Mouse (Mus musculus): Measurements from ENCODE around the gene AY761185. TPM values are rescaled to one million over a fixed set of nuclear protein-coding genes. Genes with fewer than 3 reads are reported as not detected.
"Not testable (repeated sequence)": the region's sequence is repeated elsewhere in the genome, so short reads cannot be mapped to it uniquely, and the experiment has no call there.

The AY761185 gene
- not detected for total RNA-seq (2021)

DNA sequence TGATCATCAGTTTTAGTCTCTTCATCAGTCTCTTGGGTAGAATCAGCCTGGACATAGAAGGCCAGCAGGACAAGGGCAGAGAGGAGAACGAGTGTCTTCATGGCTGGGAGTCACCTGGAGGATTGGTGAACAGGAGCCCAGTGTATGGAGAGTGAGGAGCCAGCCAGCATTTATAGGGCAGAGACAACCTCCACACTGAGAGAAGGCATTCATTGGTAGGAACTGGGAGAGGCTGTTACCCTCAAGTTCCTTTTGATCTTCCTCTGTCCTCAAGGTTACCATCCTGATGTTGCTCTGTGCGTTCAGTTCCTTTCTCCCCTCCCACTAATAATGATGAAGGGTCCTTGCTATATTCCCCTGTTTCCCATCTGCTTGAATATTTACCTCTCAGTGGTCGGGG, at the start of gene AY761185:
Gene AY761185 (minus strand): TSS at position 101 of the 400 bp plus-strand sequence.
- no peak for DNase-seq

DNA sequence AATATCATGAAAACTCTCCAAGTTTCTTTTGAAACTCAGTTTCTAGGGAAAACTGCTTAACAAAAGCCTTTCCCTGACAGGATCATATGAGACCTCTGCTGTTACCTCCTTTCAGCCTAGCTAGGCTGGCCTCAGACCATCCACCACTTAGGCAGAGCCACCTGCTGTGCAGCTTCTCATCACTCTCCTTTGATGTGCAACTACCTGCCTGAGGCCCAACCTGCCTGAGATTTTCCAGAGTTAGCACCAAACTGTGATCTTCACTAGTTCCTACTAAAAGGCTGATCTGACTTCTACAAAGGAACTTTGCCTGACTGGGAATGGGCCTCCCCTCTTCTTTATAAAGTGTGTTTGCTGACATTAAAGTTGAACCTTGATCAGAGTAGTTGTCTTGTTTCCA, 49.5 kb upstream of the AY761185 start:
- not testable (repeated sequence) for DNase-seq

GRCm38 (mm10) chr8:20979846-20980245, 35.3 kb upstream of the AY761185 start:
- no peak for DNase-seq

DNA sequence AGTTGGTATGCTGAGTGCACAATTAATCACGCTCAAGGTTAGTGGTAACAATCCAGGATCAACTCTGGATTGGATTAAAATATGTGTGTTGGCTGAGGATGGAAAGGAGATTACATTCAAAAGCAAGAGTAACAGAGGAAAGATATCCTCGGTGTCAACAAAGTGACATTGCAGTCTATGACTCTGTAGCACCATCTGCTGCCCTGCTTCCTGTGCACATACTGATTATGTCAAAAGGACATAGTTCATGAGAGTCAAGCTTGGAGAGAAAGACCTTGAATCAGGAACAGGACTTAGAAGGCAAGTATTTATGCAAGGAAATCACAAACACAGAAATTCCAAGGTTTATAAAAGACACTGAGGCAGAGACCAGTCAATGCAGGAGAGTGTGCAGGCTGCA, 20.0 kb upstream of the AY761185 start:
- DNase-seq: no peak

DNA sequence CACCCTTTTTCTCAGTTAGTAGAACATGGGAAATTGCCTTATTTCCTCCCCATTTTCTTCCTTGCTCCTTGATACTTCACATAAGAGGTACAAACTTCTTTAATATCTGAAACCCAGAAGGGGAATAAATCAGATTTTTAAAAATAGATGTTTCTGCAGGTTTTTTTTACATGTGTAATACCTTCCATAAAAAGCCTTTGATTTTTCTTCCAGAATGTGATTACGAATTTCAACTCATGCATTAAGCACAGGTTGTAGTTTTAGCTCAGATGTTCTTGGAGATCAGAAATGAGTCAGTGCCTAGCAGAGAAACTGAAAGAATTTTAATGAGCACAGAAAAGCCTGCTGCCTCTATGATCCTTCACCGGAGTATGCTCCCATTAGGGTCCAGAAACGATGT, 22.5 kb downstream of the AY761185 start, which contains the start of gene Gm6040:
Gene Gm6040 (minus strand): TSS at position 101 of the 400 bp plus-strand sequence.
- no peak for DNase-seq

DNA sequence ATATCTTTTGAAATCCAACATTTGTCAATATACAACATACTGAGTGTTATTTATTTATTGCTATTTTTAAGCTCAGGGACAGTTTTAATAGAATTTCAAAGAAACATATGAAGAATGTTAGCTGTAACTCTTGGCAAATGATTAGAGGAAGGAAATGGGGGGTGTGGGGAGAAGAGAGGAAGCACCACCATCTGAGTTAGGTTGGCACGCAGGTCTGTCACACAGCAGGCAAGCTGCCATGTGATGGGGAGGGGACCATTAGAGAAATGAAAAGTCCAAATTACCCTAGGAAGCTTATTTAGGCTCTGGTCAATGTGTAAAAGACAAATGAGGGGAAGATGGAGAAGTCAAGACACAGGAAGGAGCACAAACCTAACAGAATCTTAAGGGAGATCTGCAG, 32.2 kb downstream of the AY761185 start:
- DNase-seq: no peak

DNA sequence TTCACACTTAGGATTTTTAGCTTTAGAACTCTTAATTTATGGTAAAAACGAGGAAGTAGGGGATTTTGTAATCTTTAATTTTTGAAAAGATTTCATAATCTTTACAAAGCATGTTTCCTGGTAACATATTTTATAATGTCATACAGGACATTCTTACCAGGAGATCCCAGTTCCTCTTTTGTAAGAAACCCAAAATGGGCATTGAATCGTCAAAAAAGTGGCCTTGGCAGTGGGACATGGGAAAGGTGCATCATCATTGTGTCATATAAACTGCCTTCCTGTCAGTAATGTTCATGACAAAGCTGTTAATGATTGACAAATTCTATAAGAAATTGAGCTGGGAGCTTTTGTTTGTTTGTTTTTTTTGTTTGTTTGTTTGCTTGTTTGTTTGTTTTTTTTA, 36.3 kb downstream of the AY761185 start:
- DNase-seq: no peak

DNA sequence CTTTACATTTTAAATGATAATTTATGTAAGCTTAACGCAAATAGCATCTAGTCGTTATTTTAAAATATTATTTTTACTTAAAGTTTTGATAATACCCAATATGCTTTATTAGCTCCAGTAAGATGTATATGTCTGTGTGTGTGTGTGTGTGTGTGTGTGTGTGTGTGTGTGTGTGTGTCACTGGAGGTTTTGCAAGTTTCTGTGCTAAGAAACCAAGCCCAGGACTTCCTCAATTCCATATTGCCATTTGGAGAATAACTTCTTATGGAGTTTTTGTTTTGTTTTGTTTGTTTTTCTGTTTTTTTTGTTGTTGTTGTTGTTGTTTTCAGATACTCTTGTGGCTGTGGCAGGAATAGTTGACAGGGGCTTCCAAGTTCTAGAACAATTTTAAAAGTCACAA, 37.4 kb downstream of the AY761185 start:
- no peak for DNase-seq

- no peak for DNase-seq
These were observed 42.0 kb downstream of the AY761185 start, which contains the start of gene Gm15056 for GRCm38 (mm10) chr8:20902527-20902926. TSS of gene Gm15056 (minus strand) at chr8:20902627.

Other genes starting within 250 kb of the AY761185 start
- not detected for gene Defb33, start 52.0 kb downstream of the AY761185 start, total RNA-seq (2021)
- not detected for gene Gm15056, start 42.1 kb downstream of the AY761185 start, total RNA-seq (2021)
- not detected for gene Gm6040, start 22.6 kb downstream of the AY761185 start, total RNA-seq (2021)
- gene Defa21, start 80.8 kb upstream of the AY761185 start, total RNA-seq (2021): not detected
- gene Defa23, start 110.3 kb upstream of the AY761185 start, total RNA-seq (2021): not detected
- gene Defa35, start 120.3 kb upstream of the AY761185 start, total RNA-seq (2021): not detected
- not detected for gene Defa25, start 139.7 kb upstream of the AY761185 start, total RNA-seq (2021)
- not detected for gene Gm14851, start 151.3 kb upstream of the AY761185 start, total RNA-seq (2021)
- gene Defa30, start 189.9 kb upstream of the AY761185 start, total RNA-seq (2021): not detected
- not detected for gene Defa22, start 217.6 kb upstream of the AY761185 start, total RNA-seq (2021)
- gene Defa31, start 246.9 kb upstream of the AY761185 start, total RNA-seq (2021): not detected

Data from heart, postnatal 4 days (tissue).